Mouse (Mus musculus): Measurements from ENCODE around the gene Camsap2.

Gene Camsap2

DNA sequence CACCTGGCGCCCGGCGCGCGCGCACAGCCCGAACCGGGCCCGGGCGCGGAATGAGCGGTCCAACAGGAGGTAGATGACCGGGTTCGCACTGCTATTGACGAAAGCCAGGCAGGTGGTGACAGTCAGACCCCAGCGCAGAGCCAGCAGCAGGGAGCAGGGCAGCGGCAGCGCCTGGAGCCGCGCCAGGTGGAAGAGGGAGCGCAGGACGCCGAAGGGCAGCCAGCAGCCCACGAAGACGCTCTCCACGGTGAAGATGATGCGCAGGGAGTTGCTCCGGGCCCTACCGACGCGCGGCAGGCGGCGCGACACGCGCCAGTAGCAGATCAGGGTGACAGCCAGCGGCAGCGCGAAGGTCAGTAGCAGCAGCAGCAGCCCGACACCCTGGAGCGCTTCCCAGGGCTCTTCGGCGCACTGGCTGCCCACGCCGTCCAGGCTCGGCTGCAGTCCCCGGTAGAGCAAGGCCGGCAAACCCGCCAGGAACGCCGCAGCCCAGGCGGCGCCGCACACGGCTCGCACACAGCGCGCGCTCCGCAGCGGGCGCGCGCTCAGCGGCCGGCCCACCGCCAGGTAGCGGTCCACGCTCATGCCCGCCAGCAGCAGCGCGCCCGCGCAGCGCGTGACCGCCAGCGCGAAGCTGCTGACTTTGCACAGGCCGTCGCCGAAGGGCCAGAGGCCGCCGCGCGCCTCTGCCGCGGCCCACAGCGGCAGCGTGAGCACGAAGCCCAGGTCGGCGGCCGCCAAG is 85.8 kb downstream of the Camsap2 start:
- in situ Hi-C loops (cut with MboI, MseI): loop anchor here (10.0 kb wide), 1 partner anchor 1675 kb away; no protein-coding TSS in a partner anchor

DNA sequence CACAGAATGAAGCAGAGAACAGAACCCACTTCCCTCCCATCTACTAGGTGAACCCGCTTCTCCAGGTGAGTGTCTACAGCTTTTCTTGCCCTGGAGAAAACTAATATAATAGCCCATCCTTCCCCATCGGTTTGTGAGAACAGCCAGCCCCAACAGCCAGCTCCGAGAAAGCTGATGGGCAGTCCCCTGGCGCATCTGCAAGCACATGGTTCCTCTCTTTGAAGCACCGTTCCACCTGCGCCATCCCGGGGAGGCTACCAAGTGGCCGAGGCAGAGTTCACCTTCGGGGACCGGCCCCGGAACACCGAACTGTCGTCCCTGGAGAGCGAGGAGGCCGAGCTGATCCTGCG is 86.4 kb downstream of the Camsap2 start:
- in situ Hi-C loops (cut with MboI, MseI): no loop called here

DNA sequence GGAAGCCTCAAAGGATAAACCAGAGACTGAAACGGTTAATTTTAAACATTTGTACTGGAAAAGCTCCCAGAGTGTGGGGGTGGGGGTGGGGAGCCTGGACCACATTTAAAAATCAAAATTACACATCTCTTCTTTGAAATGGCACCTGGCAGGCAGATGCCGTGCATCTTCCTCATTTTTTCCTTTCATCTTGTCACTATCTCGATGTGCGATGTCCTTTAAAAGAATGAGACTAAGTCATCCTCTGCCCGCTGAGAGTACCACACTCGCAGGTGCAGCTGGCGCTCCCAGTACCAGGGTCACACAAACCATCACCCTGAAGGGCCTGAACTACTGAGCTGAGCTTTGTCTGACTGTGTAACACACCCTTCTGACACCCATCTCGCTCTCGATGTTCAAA is 87.4 kb downstream of the Camsap2 start:
- in situ Hi-C loops (cut with MboI, MseI): no loop called here

- in situ Hi-C loops (cut with MboI, MseI): no loop called here
These were observed 90.2 kb downstream of the Camsap2 start for GRCm38 (mm10) chr1:136255657-136256056.

DNA sequence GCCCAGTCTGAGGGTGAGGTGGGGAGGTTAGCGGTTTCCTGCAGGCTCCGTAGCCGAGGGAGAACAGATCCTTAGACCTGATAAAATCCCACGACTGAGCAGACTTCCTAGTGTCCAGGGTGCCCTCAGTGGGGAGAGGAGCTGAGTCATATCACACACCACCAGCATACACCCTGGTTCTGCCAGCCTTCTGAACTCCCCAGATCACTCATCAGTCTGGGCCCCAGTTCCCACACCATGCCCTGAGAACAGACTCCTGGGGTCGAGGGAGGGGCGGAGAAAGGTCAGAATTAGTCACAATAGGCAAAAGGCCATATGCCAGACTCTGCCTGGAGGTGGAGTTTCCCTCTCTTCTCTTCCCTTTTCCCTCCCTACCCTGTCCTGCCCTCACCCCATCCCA is 90.7 kb downstream of the Camsap2 start:
- in situ Hi-C loops (cut with MboI, MseI): no loop called here

- in situ Hi-C loops (cut with MboI, MseI): no loop called here
These were observed 91.3 kb downstream of the Camsap2 start for GRCm38 (mm10) chr1:136254503-136255065.

GRCm38 (mm10) chr1:136253472-136253871 is 92.4 kb downstream of the Camsap2 start:
- in situ Hi-C loops (cut with MboI, MseI): no loop called here

DNA sequence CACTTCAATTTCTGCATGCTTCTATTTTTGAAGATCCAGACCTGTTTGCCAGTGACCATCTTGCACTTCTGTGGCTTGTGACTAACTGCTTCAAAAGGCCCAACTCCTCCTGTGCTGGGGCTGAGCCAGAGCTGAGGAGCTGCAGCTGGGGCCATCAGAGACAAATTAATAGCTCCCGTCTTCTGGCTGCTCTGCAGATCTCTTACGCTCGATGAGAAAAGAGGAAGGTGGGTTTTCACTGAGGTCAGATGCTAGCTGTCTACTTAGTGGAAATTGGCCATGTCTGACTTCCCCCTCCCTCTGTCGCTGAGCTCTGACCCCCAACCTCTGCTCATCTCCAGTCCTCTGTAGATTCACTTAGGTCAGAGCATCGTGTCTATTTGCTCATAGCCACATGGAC is 96.2 kb downstream of the Camsap2 start:
- in situ Hi-C loops (cut with MboI, MseI): no loop called here

GRCm38 (mm10) chr1:136247393-136247792 is 98.5 kb downstream of the Camsap2 start:
- in situ Hi-C loops (cut with MboI, MseI): no loop called here

GRCm38 (mm10) chr1:136244469-136244868 is 101.4 kb downstream of the Camsap2 start:
- in situ Hi-C loops (cut with MboI, MseI): no loop called here

GRCm38 (mm10) chr1:136241801-136242200 is 104.1 kb downstream of the Camsap2 start:
- in situ Hi-C loops (cut with MboI, MseI): no loop called here

DNA sequence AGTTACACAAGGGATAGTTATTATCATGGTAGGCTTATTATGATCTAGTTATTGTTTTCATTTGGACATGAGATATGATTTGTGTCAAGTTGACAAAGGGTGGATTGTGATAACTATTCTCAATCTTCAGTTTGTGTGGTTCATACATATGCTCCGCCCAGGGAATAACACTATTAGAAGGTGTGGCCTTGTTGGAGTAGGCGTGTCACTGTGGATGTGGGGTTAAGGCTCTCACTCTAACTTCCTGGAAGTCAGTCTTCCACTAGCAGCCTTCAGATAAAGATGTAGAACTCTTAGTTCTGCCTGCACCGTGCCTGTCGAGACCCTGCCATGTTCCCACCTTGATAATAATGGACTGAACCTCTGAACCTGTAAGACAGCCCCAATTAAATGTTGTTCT is 107.4 kb downstream of the Camsap2 start:
- in situ Hi-C loops (cut with MboI, MseI): no loop called here

- in situ Hi-C loops (cut with MboI, MseI): no loop called here
These were observed 111.3 kb downstream of the Camsap2 start for GRCm38 (mm10) chr1:136234595-136235092.

GRCm38 (mm10) chr1:136233892-136234594 is 111.9 kb downstream of the Camsap2 start, which contains the start of gene Inava:
Inava (minus strand) TSS chr1:136234264.
- in situ Hi-C loops (cut with MboI, MseI): no loop called here

GRCm38 (mm10) chr1:136232986-136233790 is 112.7 kb downstream of the Camsap2 start:
- in situ Hi-C loops (cut with MboI, MseI): no loop called here

DNA sequence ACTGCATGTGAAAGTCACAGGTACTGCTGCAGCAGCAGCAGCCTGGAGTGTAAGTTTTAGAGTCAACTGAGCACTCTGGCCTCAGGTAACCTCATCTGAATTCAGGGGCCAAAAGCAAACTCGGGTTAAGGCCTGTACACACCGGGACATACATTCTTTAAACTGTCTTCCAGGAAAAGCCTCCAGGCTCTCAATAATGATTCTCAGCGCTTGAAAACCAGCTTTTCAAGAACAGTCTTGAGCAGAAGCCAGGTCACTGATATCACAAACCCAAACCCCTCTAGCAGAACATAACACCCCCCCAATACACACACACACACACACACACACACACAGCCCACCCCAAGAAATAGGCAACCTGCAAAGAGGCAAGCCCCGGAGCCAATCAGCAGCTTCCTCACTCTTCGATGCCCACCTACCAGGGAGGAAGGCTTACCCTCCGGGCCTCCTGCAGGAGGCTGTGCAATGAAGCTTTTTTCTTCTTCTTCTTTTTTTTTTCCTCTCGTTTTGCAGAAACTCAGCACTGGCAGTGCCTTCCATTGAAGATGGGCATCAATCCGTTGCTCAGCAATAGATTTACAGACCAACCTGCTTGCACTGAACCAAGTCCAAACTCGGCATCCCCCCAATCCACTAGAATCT is 113.5 kb downstream of the Camsap2 start:
- in situ Hi-C loops (cut with MboI, MseI): no loop called here

GRCm38 (mm10) chr1:136231596-136231995 is 114.3 kb downstream of the Camsap2 start:
- in situ Hi-C loops (cut with MboI, MseI): no loop called here

GRCm38 (mm10) chr1:136230201-136230600 is 115.7 kb downstream of the Camsap2 start:
- in situ Hi-C loops (cut with MboI, MseI): no loop called here

- in situ Hi-C loops (cut with MboI, MseI): no loop called here
These were observed 116.9 kb downstream of the Camsap2 start for GRCm38 (mm10) chr1:136229040-136229373.

DNA sequence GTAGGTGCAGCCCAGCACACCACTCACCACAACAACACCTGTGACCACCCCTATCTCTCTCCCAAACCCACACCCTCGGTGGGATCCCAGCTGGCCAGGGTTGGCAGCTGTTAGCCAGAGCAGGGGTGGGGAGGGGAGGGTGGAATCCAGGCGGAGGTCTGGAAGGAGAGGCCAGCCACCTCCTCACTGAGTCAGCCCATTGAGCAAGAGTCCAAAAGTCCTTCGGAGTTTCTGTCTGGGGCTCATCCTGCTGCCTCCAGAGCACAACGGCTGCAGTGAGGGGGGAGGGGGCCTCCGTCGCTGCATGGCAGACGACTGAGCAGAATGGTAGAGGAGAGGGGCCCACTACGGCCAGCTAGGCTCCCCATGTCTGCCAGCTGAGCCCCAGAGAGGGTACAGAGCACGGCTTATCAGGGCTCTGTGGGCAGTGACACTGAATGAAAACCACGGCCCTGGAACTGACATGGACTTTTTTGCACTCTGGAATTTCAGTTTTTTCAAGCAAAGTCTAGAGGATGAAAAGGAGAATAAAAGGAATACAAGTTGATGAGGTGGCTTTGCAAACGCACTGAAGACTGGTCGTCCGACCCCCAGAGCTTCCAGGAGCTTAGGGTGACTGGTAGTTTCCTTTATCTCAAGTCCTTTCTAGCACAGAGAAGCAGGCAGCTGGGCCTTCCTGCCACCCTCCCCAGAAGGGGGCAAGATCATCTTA is 117.4 kb downstream of the Camsap2 start:
- in situ Hi-C loops (cut with MboI, MseI): no loop called here

GRCm38 (mm10) chr1:136227870-136228269 is 118.0 kb downstream of the Camsap2 start:
- in situ Hi-C loops (cut with MboI, MseI): no loop called here
